In genomic region chrX:163261248-163261647, GRCm38 (mm10) we compare ENCODE assay signal across 18 mouse cellular contexts.
"Had no signal": no experiment of that assay in that cellular context is flagged by ENCODE, and none has a peak within 500 bp of the region (broad histone marks: within the 10 kb centered on the region; RNA-seq: fewer than 3 reads in every experiment).

No protein-coding gene starts in this region.

- DNase-seq: lung, adult 2 months; lung, postnatal 14 days; lung, postnatal 36 days; right cerebral cortex, postnatal 14 days; thymus, adult 2 months; thymus, postnatal 25 days; thymus, postnatal 4 days had no signal

- H3K27ac ChIP-seq: liver, embryonic 12.5 days; liver, embryonic 14.5 days; lung, embryonic 15.5 days; macrophage; midbrain, embryonic 13.5 days; midbrain, embryonic 15.5 days; neural tube, embryonic 12.5 days; stomach, embryonic 15.5 days; stomach, postnatal 0 days had no signal

- ATAC-seq: liver, embryonic 12.5 days; lung, postnatal 0 days; midbrain, embryonic 13.5 days; midbrain, embryonic 15.5 days had no signal

- H3K4me1 ChIP-seq: liver, embryonic 12.5 days; lung, embryonic 15.5 days; megakaryocyte, embryonic 14.5 days; midbrain, embryonic 13.5 days; midbrain, embryonic 15.5 days; neural tube, embryonic 12.5 days; stomach, embryonic 15.5 days had no signal

- H3K36me3 ChIP-seq: liver, embryonic 12.5 days; lung, embryonic 15.5 days; midbrain, embryonic 13.5 days; midbrain, embryonic 15.5 days; neural tube, embryonic 12.5 days; stomach, embryonic 15.5 days had no signal

- H3K4me3 ChIP-seq: liver, embryonic 12.5 days; lung, embryonic 15.5 days; megakaryocyte, embryonic 14.5 days; midbrain, embryonic 13.5 days; midbrain, embryonic 15.5 days; neural tube, embryonic 12.5 days; stomach, embryonic 15.5 days had no signal

- H3K27me3 ChIP-seq: liver, embryonic 12.5 days; lung, embryonic 15.5 days; megakaryocyte, embryonic 14.5 days; midbrain, embryonic 15.5 days; neural tube, embryonic 12.5 days; stomach, embryonic 15.5 days had no signal
